Mouse (Mus musculus) kidney, postnatal 36 days (tissue): ENCODE measurements around the gene Ninj1.

Experiments
- DNase-seq, 2 experiments: peaks; one replicate each; pipeline ENCODE4 v3.0.0; 2021 to 2022; ENCODE audit warnings: mixed read lengths in 2 of 2

Ninj1 gene

DNA sequence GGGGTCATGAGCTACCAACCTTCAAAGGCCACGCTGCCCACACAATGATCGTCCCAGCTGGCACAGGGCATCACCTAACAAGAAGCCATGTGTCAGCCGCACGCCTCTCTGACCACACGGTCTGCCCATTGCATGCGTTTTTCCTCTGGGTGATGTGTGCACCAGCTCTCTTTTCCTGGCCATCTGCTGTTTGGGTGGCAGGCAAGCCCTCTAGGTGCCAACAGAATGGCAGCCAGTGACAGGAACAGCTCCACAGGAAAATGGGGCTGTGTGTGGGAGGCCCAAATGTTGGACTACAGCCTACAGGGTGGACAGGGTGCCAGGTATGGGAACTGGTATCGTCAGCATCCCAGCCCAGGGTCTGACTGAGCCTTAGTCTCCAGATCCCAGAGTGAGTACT lies 14.9 kb upstream of the Ninj1 start:
- DNase-seq = no peak

GRCm38 (mm10) chr13:49172971-49173596 lies 14.2 kb upstream of the Ninj1 start:
- DNase-seq = peak; percentile 90 to 97

DNA sequence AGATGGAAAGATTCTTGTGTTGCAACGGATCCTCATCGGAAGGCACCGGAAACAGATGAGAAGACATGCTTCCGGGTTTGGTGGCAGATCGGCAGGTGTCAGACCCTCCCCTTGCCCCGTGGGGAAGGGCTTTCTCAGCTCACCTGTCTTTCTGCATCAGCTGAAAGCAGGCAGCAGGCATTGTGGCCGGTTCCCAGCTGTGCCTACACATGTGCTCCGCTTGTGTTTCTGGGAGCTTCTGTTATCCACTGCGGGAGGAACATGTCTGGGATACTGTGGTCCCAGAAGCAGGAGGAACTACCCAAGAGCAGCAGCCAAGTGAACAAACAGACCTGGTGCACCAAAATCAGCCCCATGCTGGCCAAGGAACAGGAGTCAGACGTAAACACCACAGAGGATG lies 11.8 kb upstream of the Ninj1 start:
- no peak for DNase-seq

GRCm38 (mm10) chr13:49178839-49179585 lies 8.3 kb upstream of the Ninj1 start:
- DNase-seq = peak; percentile 50 to 70

DNA sequence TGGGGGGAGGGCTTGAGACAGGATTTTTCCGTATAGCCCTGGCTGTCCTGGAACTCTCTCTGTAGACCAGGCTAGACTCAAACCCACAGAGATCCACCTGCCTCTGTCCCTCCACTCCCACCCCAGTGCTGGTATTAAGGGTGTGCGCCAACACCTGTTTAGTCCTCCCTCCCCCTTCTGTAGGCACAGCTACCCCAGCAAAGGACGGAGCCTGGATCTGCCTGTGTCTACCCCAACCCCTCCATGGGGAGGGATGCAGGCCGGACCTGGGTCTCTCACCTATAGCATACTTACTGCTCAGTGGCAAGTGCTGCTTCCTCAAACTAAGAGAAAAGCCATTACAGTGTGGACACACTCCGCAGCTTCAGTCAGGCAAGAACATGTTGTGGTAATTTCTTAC lies 7.0 kb upstream of the Ninj1 start:
- DNase-seq = no peak

- DNase-seq = no peak
These were observed 6.6 kb upstream of the Ninj1 start for GRCm38 (mm10) chr13:49180691-49181090.

DNA sequence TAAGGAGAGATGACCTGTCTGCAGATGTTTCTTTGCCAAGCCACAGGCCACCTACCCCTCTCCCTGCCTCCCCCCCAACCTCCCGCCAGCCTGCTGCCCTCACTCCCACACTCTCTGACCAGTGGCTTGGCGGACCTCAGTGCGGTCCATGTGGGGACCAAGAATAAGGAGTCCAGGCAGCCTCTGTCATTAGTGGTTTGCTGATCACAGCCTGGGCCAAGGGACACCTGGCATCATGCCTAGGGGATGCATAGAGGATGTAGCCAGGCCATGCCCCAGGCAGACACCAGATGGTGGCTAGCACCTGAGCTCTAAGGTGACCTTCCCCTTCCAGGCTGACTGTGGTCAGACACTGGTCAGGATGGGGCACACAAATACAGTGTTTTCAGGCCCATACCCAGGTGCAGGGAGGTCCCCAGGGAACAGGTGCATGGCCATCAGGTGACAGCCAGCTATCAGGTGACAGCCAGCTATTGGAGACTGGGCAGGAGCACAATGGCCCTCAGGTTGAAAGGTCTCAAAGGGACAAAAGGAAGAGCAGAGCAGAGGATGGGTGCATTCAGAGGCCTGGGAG lies 5.8 kb upstream of the Ninj1 start:
- no peak for DNase-seq

DNA sequence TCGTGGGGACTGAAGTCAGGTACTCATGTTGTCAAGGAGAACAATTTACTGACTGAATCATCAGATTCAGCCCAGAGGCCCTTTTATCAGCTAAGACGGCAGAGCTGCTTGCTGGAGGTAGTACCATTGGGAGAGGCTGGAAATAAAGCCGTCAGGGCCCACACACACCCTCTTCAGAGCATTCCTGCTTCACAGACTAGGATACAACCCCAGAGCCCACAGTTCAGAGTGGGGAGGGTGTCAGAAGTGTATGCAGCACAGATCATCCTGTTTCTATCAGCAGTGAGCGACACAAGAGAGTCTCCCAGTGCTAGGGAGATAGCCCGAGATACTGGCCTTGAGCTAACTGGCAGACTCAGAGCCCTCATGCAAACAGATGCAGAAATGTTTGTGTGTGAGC lies 4.1 kb upstream of the Ninj1 start:
- DNase-seq = no peak

- DNase-seq = peak; percentile 47 to 52
These were observed 3.6 kb upstream of the Ninj1 start for GRCm38 (mm10) chr13:49183646-49184045.

DNA sequence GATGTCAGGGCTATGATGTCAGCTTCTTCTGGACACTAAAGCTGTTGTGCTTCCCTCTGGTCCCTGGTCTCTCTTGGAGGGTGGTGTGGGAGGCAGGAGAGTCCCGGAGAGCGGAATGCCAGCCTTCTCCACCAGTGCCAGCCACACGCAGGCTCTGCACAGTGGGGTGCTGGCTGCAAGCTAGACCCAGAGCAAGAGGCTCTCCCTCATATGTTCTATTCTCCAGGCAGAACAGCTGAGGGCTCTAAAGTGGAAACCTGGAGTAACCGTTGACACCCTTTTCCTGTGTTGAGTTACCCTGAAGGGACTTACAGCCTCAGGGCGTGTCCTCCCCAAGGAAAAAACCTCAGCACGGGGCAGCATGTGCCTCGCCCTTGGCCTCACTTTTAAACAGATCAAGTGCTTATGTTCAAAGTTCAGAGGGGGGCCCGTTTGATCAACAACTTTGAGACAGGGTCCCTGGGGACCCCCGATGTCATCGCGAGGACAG lies 442 bp upstream of the Ninj1 start:
- DNase-seq = no peak

DNA sequence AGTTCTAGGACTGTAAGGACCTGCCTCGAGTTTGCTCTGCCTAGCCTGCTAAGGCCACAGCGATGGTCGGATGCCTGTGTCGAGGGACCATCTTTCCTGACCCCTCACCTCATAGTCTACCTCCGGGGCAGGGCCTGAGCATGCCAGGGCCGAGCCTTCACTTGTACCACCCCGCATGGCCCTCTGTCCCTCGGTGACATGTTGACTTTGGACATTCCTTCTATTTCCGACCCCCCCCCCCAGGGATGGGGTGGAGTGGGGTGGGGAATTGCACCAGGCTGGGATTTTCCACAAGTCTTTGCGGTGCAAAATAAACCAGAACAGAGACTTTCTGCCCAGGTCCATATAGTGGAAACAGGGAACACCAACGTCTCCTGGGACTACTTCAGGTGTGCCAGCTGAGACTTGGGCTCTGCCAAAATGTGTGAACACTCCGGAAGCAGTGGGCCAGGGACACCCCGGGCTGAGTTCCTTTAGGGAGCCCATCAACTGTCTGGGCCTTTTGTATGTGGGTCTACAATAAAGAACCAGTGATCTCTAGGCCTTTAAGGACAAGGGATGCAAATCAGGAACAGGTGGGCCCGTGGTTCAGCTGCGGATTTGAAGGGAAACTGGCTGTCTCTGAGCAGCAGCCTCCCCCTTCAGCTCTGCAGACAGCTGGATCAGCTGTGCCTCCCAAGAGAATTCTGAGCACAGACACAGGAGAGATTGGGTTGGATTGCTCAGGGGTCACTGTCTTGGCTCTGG lies 1.1 kb downstream of the Ninj1 start:
- peak; percentile 49 to 68 for DNase-seq

GRCm38 (mm10) chr13:49188966-49189360 lies 1.7 kb downstream of the Ninj1 start:
- DNase-seq = peak; percentile 33 to 38

- DNase-seq = peak; percentile 87 to 91
These were observed 2.9 kb downstream of the Ninj1 start for GRCm38 (mm10) chr13:49189970-49190870.

- peak; percentile 78 to 87 for DNase-seq
These were observed 3.8 kb downstream of the Ninj1 start for GRCm38 (mm10) chr13:49190876-49191672.

DNA sequence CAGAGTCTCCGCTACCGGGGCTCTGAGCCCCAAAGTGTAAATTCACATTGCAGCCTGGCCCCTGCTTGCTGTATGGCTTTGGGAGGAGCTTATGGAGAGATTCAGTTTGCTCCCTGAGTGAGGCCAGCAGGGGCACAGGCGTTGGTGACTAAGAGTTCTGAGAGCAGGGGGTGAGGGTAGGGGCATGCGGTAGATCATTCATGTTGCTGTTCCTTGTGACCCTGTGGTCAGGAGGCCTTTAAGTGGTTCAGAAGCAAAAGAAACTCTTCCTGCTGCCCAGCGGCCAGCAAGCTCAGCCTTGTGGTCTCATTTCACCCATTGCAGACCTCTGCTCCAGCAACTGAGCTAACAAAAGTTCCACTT lies 4.4 kb downstream of the Ninj1 start:
- DNase-seq = peak in 1 of 2 experiments; percentile 25

DNA sequence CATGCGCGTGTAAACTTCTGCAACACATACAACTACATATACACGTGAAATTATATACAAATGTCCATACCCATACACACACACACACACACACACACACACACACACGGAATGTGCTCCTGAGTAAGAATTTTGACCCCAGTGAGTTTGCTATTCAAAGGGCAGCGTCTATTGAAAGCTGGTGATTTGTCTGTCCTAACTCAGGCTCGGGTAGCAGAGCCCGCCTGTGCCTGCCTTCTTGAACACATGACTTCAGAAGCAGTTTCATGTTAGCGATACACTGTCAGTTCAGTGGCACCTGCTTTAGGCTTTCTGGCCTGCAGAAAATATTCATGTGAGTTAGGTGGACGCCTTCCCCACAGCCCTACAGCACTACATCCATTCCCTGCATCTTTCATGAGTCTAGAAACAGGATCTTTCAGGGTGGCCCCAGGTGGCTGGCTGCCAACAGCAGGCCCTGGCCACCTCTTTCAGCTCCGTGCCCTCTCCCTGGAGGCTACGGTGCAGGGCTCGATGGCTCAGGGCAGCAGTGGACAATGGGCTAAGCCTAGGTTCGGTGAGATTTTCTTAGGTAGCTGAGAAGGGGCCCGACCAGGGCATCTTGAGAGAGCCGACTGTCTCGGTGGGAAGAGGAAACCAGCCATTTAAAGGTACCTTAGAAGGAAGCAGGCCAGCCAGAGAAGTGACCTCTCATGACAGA lies 5.0 kb downstream of the Ninj1 start:
- DNase-seq = peak; percentile 40 to 59

DNA sequence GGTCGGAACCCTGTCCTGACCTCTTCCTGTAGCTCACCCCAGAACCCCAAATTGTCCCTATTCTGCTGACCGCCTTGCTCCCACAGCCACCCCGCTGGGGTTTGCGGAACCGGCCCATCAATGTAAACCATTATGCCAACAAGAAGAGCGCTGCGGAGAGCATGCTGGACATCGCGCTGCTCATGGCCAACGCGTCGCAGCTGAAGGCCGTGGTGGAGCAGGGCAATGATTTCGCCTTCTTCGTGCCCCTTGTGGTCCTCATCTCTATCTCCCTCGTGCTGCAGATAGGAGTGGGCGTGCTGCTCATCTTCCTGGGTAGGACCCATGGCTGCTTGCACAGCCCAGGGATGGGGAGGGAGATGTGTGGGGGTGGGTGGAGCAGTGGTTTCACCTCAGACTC lies 6.4 kb downstream of the Ninj1 start:
- DNase-seq = no peak

DNA sequence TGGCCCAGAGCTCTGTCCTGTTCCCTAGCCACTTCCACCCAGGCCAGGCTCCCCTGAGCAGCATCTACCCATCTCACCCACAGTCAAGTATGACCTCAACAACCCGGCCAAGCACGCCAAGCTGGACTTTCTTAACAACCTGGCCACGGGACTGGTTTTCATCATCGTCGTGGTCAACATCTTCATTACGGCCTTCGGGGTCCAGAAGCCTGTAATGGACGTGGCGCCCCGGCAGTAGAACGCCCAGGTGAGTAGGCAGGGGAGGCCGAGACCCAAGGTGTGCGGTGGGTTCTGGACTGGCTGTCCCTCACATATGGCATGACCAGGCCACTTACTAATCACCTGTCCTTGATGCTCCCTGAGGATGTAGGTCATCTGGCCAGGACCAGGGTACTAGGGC lies 7.5 kb downstream of the Ninj1 start:
- no peak for DNase-seq

- DNase-seq = peak in 1 of 2 experiments; percentile 25
These were observed 8.4 kb downstream of the Ninj1 start for GRCm38 (mm10) chr13:49195651-49196050.

DNA sequence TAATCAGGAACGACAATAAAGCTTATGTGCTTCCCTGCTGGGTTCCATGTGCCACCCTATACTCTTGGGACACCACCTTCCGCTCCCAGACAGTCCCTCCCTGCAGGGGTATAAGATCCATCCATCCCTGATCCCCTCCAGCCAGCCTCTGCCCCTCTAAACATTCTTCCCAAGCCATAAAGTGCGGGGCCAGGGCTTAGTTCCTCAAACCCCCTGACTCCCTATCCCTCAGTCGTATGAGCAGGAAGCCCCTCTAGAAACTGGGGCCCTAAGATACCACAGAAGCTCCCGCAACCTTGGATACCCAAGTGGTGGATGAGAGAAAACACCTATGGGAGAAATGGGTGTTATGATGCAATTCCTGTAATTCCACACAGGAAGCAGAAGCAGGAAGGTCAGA lies 8.9 kb downstream of the Ninj1 start:
- no peak for DNase-seq

- DNase-seq = peak in 1 of 2 experiments; percentile 41
These were observed 9.5 kb downstream of the Ninj1 start for GRCm38 (mm10) chr13:49196766-49197165.
